Mouse (Mus musculus): ENCODE data around the gene Alg13. TPM values are rescaled to one million over a fixed set of nuclear protein-coding genes. Genes with fewer than 3 reads are reported as not detected.

Alg13 gene
- total RNA-seq, 1 experiment from 2014 or later = 17.4 TPM

DNA sequence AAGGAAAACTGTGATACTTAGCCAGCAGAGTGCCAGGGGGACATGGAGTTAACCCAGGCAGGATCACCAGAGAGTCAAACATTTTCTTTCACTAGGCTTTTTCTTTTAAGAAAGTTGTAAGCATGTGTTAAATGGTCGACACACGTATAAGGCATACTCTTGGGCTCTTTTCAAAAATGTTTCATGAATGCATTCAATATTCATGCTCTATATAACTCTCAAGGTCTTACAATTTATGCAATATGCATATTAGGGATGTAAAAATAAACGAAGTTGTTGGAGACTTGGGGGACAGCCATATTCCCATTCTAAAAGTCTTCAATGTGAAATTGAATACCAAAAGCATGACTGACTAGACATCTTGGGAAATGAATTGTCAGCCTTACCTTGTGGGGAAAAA is 106.2 kb downstream of the Alg13 start:
- no peak for ATAC-seq (replicated peaks in 1 of 2; ENCODE audit: insufficient read depth in 1 of 2, low FRiP score in 2 of 2, low TSS enrichment in 1 of 2, low read depth in 1 of 2, poor library complexity in 2 of 2, severe bottlenecking in 2 of 2)

Other genes with a start within 250 kb of the Alg13 start
- not detected in 2 replicates for gene A730046J19Rik, start 164.1 kb upstream of the Alg13 start, total RNA-seq (2017)
- not detected in 2 replicates for gene Trpc5os, start 138.8 kb downstream of the Alg13 start, total RNA-seq (2017)